Mouse (Mus musculus) hindbrain, embryonic 12.5 days (tissue): Measurements from ENCODE around the gene Olfr102. TPM values are rescaled to one million over a fixed set of nuclear protein-coding genes. Genes with fewer than 3 reads are reported as not detected.
A peak's percentile ranks its signal among the peaks of the same experiment; 100 is the strongest.

ENCODE experiments used
- ATAC-seq: fragments of 200-750 bp; cut with Nextera tagmentation; 2 replicates; pipeline ENCODE4 v1.8.0; 2017; ENCODE audit warnings: moderate TSS enrichment; ENCODE audit not compliant: low FRiP score
- H3K27ac ChIP-seq: fragments of 300-500 bp; sonication (generic); 2 replicates; pipeline ENCODE4 v1.5.1; 2016; ENCODE audit warnings: mild to moderate bottlenecking
- H3K27me3 ChIP-seq: fragments of 300-500 bp; sonication (generic); 2 replicates; pipeline ENCODE4 v1.6.1; 2016; ENCODE audit warnings: mild to moderate bottlenecking
- H3K36me3 ChIP-seq: fragments of 300-500 bp; sonication (generic); 2 replicates; pipeline ENCODE4 v1.6.1; 2016; ENCODE audit warnings: mild to moderate bottlenecking
- H3K4me1 ChIP-seq: fragments of 300-500 bp; sonication (generic); 2 replicates; pipeline ENCODE4 v1.6.1; 2016
- H3K4me2 ChIP-seq: fragments of 300-500 bp; sonication (generic); replicated peaks from 2 replicates; pipeline ENCODE4 v1.6.1; 2016; ENCODE audit warnings: mild to moderate bottlenecking
- H3K4me3 ChIP-seq: fragments of 300-500 bp; sonication (generic); 2 replicates; pipeline ENCODE4 v1.5.1; 2016; ENCODE audit warnings: mild to moderate bottlenecking
- H3K9ac ChIP-seq: fragments of 300-500 bp; sonication (generic); 2 replicates; pipeline ENCODE4 v1.6.1; 2016; ENCODE audit warnings: mild to moderate bottlenecking, moderate library complexity
- H3K9me3 ChIP-seq: fragments of 300-500 bp; sonication (generic); replicated peaks from 2 replicates; pipeline ENCODE4 v1.6.1; 2016; ENCODE audit warnings: mild to moderate bottlenecking
- WGBS: fragments of 180-500 bp; shearing (Covaris S2); methylation state at CpG from one replicate; pipeline ENCODE4 v1.1.7; 2016; 5-methylcytosine and 5-hydroxymethylcytosine counted together
- polyA plus RNA-seq: library from polyadenylated mRNA; unstranded; fragments of >200 nt; fragmentation: Nextera tagmentation; extraction: Ambion mirVana; gene quantifications from 2 replicates; pipeline ENCODE4 v1.2.1, GENCODE M21; 2016

Olfr102 gene
- polyA plus RNA-seq: not detected in 2 replicates

DNA sequence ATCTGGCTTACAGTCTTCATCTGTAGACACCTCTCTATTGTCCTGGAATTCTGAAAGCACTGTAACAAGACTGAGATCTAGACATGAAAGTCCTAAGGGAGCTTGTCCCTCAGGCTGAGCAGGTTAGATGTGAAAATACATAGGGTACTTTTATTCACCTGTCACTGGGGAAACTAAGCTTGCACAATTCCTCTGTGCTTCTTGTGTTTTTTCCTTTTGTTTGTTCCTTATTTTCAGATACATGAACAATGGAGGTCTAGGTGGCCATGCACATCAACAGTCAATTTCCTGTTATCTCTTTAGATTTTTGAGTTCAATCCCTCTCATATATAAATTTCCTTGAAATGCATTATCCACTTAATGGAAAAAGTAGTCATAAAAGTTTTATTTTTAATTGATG lies at the start of gene Olfr102:
Olfr102 (minus strand) TSS at position 101 of the 400 bp plus-strand sequence.
- ATAC-seq: no peak
- Histone ChIP-seq H3K27me3 (no peaks in the 10 kb centered on the region), H3K27ac (no peak within 1 kb of the TSS), H3K9ac (no peak within 1 kb of the TSS), H3K4me1 (no peaks in the 10 kb centered on the region), H3K4me2 (no peak within 1 kb of the TSS), H3K36me3 (no peaks in the 10 kb centered on the region), H3K9me3 (no peaks in the 10 kb centered on the region), H3K4me3 (no peak within 1 kb of the TSS)

DNA sequence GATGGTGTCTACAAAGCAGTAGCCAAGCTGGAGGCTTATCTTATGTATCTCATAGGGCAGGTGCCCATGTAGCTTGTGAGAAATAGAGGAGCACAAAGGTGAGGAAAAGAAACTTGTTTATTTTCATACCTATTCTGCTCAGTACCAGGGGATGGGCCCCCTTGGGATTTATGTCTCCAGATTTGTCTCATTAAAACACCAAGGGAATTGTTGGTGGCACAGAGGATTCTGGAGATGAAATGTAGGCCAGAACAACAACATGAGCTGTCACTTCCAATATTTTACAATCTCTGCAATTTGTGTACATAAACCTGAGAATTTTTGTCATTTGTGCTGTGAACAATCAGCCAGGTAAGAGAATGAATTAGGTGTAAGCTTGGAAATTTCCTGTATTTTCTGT lies 42.4 kb upstream of the Olfr102 start, which contains the start of gene Olfr104-ps:
Olfr104-ps (plus strand) TSS at position 301 of the 400 bp plus-strand sequence.
- H3K27ac ChIP-seq: no peak within 1 kb of the TSS
- H3K27me3 ChIP-seq: no peaks in the 10 kb centered on the region
- no peaks in the 10 kb centered on the region for H3K36me3 ChIP-seq
- H3K4me3 ChIP-seq: no peak within 1 kb of the TSS
- no peaks in the 10 kb centered on the region for H3K4me1 ChIP-seq
- H3K9me3 ChIP-seq: no peaks in the 10 kb centered on the region; the same call in 1 of the 2 replicates
- no peak for ATAC-seq
- H3K9ac ChIP-seq: no peak within 1 kb of the TSS
- H3K4me2 ChIP-seq: no peak within 1 kb of the TSS

DNA sequence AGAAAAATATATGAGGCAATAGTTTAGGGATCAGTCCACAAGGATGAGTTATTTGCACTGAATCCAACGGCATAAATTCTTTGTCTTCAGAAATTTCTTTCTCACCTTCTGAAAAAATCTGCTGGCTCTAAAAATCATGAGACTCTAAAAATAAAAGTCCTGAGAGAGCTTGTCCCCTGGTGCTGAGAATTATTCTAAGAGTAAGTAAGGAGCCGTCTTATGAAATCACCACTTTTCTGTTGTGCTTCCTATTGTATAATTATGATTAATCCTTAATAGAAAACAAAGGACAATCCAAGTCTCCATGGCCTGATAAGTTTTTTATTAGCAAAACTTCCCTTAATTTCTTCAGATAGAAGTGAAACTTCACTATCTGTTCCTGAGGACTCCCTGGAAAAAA lies 22.7 kb upstream of the Olfr102 start, which contains the start of gene Olfr103:
Olfr103 (minus strand) TSS at position 101 of the 400 bp plus-strand sequence.
- no peaks in the 10 kb centered on the region for H3K36me3 ChIP-seq
- no peak for ATAC-seq
- no peak within 1 kb of the TSS for H3K4me2 ChIP-seq
- WGBS: 91% methylated on average over 2 of the region's 2 CpGs
- H3K27me3 ChIP-seq: no peaks in the 10 kb centered on the region
- H3K9me3 ChIP-seq: no peaks in the 10 kb centered on the region
- H3K4me1 ChIP-seq: no peaks in the 10 kb centered on the region
- no peak within 1 kb of the TSS for H3K9ac ChIP-seq
- H3K27ac ChIP-seq: no peak within 1 kb of the TSS
- H3K4me3 ChIP-seq: no peak within 1 kb of the TSS

DNA sequence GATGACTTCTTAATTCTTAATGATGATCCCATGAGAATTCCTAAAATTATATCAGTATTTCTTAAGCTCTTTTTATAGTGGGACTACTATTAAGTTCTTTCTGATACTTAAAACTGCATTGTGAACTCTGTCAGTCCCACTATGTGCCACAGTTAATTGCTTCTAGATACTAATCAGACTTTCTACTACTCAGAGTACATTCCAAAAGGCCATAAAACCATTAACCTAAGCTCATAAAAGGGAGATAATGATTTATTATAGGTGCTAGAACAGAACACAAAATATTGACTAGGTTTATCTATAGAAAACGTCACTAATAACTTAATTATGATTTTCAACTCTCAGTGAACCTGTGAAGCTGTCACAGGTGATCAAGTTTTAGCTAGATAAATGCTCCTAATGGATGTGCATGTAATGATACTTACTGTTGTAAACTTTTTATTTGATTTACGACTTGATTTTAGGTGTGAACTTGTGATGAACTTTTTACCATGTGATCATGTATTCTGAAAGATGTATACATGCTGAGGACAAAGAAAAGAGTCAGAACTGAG lies 6.6 kb downstream of the Olfr102 start:
- Histone ChIP-seq H3K36me3 (no peaks in the 10 kb centered on the region), H3K9me3 (no peaks in the 10 kb centered on the region), H3K27ac (no peak overlapping the region), H3K4me2 (no peak overlapping the region), H3K27me3 (no peaks in the 10 kb centered on the region), H3K4me3 (no peak overlapping the region), H3K9ac (no peak overlapping the region), H3K4me1 (no peaks in the 10 kb centered on the region)
- no peak for ATAC-seq
- 53% methylated on average over 2 of the region's 2 CpGs for WGBS

GRCm38 (mm10) chr17:37308483-37308882 lies 8.4 kb downstream of the Olfr102 start:
- ATAC-seq: no peak
- no peak overlapping the region for H3K4me3 ChIP-seq
- no peak overlapping the region for H3K4me2 ChIP-seq
- WGBS: 44% methylated on average over 4 of the region's 4 CpGs
- no peak overlapping the region for H3K9ac ChIP-seq
- H3K4me1 ChIP-seq: no peaks in the 10 kb centered on the region
- no peaks in the 10 kb centered on the region for H3K36me3 ChIP-seq
- no peak overlapping the region for H3K27ac ChIP-seq
- no peaks in the 10 kb centered on the region for H3K27me3 ChIP-seq
- H3K9me3 ChIP-seq: no peaks in the 10 kb centered on the region

GRCm38 (mm10) chr17:37304213-37304612 lies 12.6 kb downstream of the Olfr102 start, which contains the start of gene Olfr101:
Olfr101 (minus strand) TSS chr17:37304313.
- H3K9me3 ChIP-seq: no peaks in the 10 kb centered on the region
- no peaks in the 10 kb centered on the region for H3K36me3 ChIP-seq
- no peak within 1 kb of the TSS for H3K9ac ChIP-seq
- H3K4me1 ChIP-seq: no peaks in the 10 kb centered on the region
- no peak within 1 kb of the TSS for H3K4me3 ChIP-seq
- no peaks in the 10 kb centered on the region for H3K27me3 ChIP-seq
- no peak within 1 kb of the TSS for H3K27ac ChIP-seq
- WGBS: 86% methylated on average over 4 of the region's 4 CpGs
- ATAC-seq: no peak
- H3K4me2 ChIP-seq: no peak within 1 kb of the TSS

- no peak within 1 kb of the TSS for H3K4me3 ChIP-seq
- no peak within 1 kb of the TSS for H3K4me2 ChIP-seq
- H3K9ac ChIP-seq: no peak within 1 kb of the TSS
- H3K36me3 ChIP-seq: no peaks in the 10 kb centered on the region
- no peaks in the 10 kb centered on the region for H3K4me1 ChIP-seq
- ATAC-seq: no peak
- no peaks in the 10 kb centered on the region for H3K27me3 ChIP-seq
- H3K9me3 ChIP-seq: no peaks in the 10 kb centered on the region
- no peak within 1 kb of the TSS for H3K27ac ChIP-seq
- 73% methylated on average over 1 of the region's 1 CpGs for WGBS
These were observed 33.5 kb downstream of the Olfr102 start, which contains the start of gene Olfr99 for GRCm38 (mm10) chr17:37283360-37283759. Olfr99 (minus strand) TSS chr17:37283460.

DNA sequence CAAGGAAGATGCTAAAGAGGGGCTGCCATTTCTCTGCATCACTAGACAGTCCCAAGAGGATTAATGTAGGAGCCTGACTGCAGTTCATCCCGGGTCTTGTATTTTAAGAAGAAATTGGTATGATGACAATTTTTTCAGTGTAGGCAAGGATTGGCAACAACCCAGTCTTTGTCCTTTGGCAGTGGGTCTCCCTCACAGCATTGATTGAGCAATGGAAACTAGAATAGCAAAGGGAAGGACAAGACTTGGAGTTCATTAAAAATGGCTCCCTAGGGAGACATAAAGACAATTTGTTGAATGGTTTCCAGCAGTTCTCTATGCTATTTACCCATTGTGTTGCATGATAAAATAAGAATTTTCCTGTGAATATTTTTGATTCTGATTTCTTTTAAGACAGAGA lies 36.5 kb downstream of the Olfr102 start:
- Histone ChIP-seq H3K9ac (no peak overlapping the region), H3K4me2 (no peak overlapping the region), H3K36me3 (no peaks in the 10 kb centered on the region), H3K4me3 (no peak overlapping the region), H3K9me3 (no peaks in the 10 kb centered on the region), H3K4me1 (no peaks in the 10 kb centered on the region), H3K27me3 (no peaks in the 10 kb centered on the region), H3K27ac (no peak overlapping the region)
- no peak for ATAC-seq
- WGBS: 91% methylated on average over 1 of the region's 1 CpGs

DNA sequence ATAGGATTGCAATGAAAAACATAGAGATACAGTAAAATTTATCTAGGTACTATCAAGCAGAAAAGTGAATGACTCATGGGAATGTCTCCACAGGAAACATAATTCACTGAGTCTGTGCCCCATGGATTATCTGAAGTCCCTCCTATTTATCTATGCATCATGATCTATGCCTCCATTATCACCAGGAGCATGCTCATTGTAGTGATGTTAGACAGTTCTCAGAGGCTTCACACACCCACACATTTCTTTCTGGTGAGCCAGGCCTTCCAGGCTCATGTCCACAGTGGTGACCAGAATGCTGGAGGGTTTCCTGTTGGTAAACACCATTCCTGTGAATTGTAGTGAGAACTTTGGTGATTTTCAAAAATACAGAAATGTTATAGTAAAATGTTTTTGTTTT lies 40.3 kb downstream of the Olfr102 start:
- H3K4me1 ChIP-seq: no peaks in the 10 kb centered on the region
- H3K4me3 ChIP-seq: no peak overlapping the region

GRCm38 (mm10) chr17:37275626-37276248 lies 41.1 kb downstream of the Olfr102 start:
- no peak overlapping the region for H3K4me3 ChIP-seq
- no peak overlapping the region for H3K9ac ChIP-seq
- no peaks in the 10 kb centered on the region for H3K9me3 ChIP-seq
- H3K27me3 ChIP-seq: 0 out of 2 replicates have a peak, but pooled peaks cover 4% of the 10 kb centered on the region
- 85% methylated on average over 2 of the region's 2 CpGs for WGBS
- no peak overlapping the region for H3K4me2 ChIP-seq
- no peaks in the 10 kb centered on the region for H3K4me1 ChIP-seq
- H3K27ac ChIP-seq: no peak overlapping the region
- no peaks in the 10 kb centered on the region for H3K36me3 ChIP-seq
- no peak for ATAC-seq

More for the DNA sequence above, 40.3 kb downstream of the Olfr102 start:
- no peak for ATAC-seq
- no peaks in the 10 kb centered on the region for H3K27me3 ChIP-seq
- H3K9me3 ChIP-seq: no peaks in the 10 kb centered on the region
- H3K27ac ChIP-seq: no peak overlapping the region
- H3K9ac ChIP-seq: no peak overlapping the region
- no peaks in the 10 kb centered on the region for H3K36me3 ChIP-seq
- H3K4me2 ChIP-seq: no peak overlapping the region

GRCm38 (mm10) chr17:37270702-37271092 lies 46.2 kb downstream of the Olfr102 start:
- Histone ChIP-seq H3K9ac (no peak overlapping the region), H3K36me3 (no peaks in the 10 kb centered on the region), H3K4me3 (peak overlapping the region; percentile 45), H3K27ac (no peak overlapping the region), H3K4me2 (peak overlapping the region; percentile 94), H3K4me1 (no peaks in the 10 kb centered on the region), H3K27me3 (0 out of 2 replicates have a peak, but pooled peaks cover 5% of the 10 kb centered on the region), H3K9me3 (no peaks in the 10 kb centered on the region)
- 69% methylated on average over 8 of the region's 8 CpGs for WGBS
- ATAC-seq: peak; percentile 20

DNA sequence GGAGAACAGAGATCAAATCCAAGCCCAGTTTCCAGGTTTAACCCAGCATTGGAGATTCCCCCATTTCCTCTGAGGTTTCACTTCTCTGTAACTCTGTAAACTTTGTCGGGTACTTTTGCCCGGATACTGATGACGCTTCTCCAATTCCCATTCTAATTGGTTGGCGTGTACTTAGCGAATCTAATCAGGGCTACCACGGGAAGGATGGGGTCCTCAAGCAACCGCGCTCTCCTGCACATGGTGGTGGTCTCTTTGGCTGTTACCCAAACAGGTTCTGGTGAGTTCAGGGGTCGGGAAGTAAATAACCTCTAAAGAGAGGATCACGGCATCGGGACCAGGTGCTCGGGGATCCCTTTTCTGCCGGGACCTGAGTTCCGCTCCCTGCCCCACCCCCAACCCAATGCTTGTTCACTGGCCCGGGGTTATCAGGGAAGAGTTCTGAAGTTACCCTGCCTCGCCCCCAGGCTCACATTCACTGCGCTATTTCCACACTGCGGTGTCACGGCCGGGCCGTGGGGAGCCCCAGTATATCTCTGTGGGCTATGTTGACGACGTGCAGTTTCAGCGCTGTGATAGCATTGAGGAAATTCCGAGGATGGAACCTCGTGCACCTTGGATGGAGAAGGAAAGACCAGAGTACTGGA lies 46.7 kb downstream of the Olfr102 start, which contains the start of gene H2-M3:
H2-M3 (plus strand) TSS at position 163 of the 644 bp plus-strand sequence.
- Histone ChIP-seq H3K9me3 (no peaks in the 10 kb centered on the region), H3K36me3 (no peaks in the 10 kb centered on the region), H3K27me3 (0 out of 2 replicates have a peak, but pooled peaks cover 5% of the 10 kb centered on the region), H3K27ac (no peak within 1 kb of the TSS), H3K9ac (no peak within 1 kb of the TSS; the same call in 1 of the 2 replicates), H3K4me3 (peak within 1 kb of the TSS; percentile 45), H3K4me1 (no peaks in the 10 kb centered on the region), H3K4me2 (peak within 1 kb of the TSS; percentile 94)
- ATAC-seq: peak; percentile 97
- 5% methylated on average over 26 of the region's 26 CpGs for WGBS
